Mouse (Mus musculus): ENCODE data around the gene Dnah7c. TPM values are rescaled to one million over a fixed set of nuclear protein-coding genes. Genes with fewer than 3 reads are reported as not detected.

Gene Dnah7c
- polyA plus RNA-seq, 1 experiment, result 0.59 TPM

DNA sequence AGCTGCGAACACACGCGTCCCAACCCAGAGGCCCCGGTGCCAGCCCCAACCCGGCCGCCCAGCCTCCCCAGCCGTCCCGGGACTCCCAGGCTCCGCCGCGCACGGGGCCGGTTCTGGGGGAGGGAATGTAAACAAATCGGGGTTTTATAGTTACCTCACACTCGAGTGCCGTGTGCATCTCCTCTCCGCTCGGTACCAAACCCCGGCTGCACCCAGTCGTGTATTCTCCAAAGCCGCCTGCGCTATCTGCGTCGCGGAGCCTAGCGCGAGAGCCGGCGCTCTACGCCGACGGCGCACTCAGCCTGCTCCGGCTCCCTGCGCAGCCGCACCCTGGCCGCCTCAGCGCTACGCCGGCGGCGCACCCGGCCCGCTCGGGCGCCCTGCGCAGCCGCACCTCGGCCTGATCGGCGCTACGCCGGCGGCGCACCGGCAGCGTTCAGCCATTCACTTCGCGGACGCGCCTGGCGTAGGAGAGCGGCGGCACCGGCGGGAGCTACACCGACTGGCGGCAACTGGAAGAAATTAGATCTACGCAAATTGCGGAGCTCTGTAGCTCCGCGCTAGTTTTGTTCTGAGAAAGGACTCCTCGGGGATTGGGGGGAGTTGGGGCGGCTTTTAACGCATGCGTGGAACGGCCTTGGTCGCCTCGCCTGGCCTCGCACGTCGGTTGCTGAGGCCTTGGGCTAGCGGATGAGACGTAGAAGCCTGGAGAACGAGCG lies 428.1 kb downstream of the Dnah7c start:
- peak; percentile 99 for DNase-seq (ENCODE audit: low read depth)
- TF ChIP-seq POLR2A (IDR thresholded peaks at IDR 0.05; ENCODE audit: borderline replicate concordance, extremely low read depth, insufficient read depth, insufficient read length, poor library complexity, severe bottlenecking), result peak; percentile 86
- TF ChIP-seq CTCF (IDR thresholded peaks at IDR 0.05; ENCODE audit: borderline replicate concordance, extremely low read depth, insufficient read depth, insufficient read length), result no peak

DNA sequence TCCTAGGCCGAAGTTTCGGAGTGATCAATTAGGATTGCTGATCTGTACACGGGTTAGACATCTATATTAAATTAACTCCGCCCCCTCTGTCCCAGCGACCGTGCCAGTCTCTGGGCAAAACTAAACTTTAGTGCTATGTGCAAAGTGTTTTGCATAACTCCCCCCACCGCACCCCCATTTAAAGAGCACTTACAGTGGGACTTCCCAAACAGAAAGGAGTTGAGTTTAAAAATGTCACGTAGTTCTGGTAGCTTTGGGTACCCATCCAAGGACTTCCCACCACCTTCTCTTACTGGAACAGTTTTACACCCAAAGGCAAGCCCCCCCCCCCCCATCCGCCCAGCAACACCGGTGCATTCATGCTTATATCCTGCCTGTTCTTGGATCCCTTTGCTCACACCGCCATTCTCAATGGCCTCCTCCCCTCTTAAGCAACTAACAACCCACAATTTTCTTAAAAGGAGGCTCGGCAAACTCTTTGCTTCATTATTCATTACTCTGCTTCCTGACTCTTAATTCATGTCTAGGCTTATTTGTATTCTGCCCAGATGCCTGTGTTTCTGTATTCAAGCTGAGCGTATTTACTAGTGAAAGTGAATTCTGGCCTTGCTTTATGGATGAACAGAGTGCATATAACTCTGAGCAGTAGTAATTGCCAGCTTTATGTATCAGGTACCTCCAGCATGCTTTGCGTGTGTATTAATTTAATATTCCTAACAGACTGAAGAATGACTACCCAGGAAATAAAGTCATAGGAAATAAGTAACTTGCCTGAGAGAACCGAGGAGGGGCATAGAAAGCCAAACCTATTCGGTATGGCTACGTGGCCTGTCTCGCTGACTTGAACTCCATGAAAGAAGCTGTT lies 428.9 kb downstream of the Dnah7c start:
- DNase-seq (ENCODE audit: low read depth), result peak; percentile 77
- no peak for TF ChIP-seq CTCF (IDR thresholded peaks at IDR 0.05; ENCODE audit: borderline replicate concordance, extremely low read depth, insufficient read depth, insufficient read length)
- no peak for TF ChIP-seq POLR2A (IDR thresholded peaks at IDR 0.05; ENCODE audit: borderline replicate concordance, extremely low read depth, insufficient read depth, insufficient read length, poor library complexity, severe bottlenecking)

DNA sequence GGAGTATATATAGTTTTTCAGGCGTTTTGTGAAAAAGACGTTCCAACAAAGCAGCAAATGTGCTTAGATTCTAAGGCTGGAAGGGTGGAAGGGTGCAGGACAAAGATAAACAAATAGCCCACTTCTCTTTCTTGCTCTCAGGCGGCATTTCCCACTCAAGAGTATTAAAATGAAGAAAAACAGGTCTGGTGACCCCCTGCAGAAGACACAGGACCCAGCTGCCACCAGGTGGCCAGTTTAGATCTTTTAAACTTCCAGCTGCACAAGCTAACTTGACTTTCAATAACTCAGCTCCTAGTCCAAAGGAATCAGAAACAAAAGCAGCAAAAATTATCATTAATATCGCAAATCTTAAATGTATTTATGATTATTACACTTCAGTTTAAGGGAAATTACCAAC lies 431.1 kb downstream of the Dnah7c start:
- TF ChIP-seq CTCF (IDR thresholded peaks at IDR 0.05; ENCODE audit: borderline replicate concordance, extremely low read depth, insufficient read depth, insufficient read length) (no peak), POLR2A (IDR thresholded peaks at IDR 0.05; ENCODE audit: borderline replicate concordance, extremely low read depth, insufficient read depth, insufficient read length, poor library complexity, severe bottlenecking) (no peak)
- no peak for DNase-seq (ENCODE audit: low read depth)

Measured in brain, embryonic 14.5 days (tissue).